Mouse (Mus musculus): ENCODE measurements around the gene Lnpep. TPM values are rescaled to one million over a fixed set of nuclear protein-coding genes. Genes with fewer than 3 reads are reported as not detected.

Lnpep gene
- polyA plus RNA-seq, 1 experiment from 2014 or later: 8.7 TPM

DNA sequence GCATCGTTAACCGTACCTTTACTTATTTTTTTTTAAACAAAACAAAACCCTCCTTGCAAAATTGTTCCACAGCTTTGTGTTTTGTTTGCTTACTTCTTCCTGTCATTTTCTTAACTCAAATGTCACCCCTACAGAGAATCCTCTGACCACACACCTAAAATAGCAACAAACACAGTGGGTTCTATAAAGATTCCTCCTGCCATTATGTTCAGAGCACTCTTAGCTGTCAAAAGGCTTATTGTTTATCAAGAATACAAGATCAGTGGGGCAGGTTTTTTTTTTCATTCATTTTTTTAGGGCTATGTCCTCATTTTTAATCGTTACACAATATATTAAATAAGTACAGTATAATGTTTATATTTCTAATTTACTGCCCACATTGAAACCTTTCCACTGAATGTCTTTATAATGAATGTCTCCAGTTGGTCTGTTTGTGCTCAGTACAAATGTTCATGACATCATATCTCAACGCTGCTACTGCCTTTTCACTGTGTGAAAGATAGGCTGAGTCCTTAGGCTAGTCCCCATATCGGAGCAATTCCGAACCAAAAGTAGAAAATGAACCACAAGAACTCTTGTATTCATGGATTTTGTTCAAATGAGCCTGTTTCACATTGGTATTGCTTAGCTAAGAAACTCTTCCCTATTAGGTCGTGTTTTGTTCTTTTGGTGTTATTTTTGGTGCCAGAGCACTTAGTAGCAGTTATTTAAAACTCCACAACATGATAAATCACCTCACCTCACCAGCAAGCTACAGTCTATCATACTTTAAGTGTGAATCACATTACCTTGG is 1.2 kb upstream of the Lnpep start:
- Histone ChIP-seq H3K4me3 (peak overlapping the region; percentile 94), H3K27ac (replicated peaks) (peak overlapping the region; percentile 100), H3K27me3 (no peaks in the 10 kb centered on the region), H3K4me2 (peak overlapping the region; percentile 75), H3K9me3 (0 out of 2 replicates have a peak, but pooled peaks cover 3% of the 10 kb centered on the region), H3K4me1 (replicated peaks) (peaks cover 29% of the 10 kb centered on the region), H3K9ac (peak overlapping the region; percentile 96), H3K36me3 (no peaks in the 10 kb centered on the region)
- 46% methylated on average over 7 of the region's 7 CpGs for WGBS
- no peak for ATAC-seq (ENCODE audit: low read depth)

DNA sequence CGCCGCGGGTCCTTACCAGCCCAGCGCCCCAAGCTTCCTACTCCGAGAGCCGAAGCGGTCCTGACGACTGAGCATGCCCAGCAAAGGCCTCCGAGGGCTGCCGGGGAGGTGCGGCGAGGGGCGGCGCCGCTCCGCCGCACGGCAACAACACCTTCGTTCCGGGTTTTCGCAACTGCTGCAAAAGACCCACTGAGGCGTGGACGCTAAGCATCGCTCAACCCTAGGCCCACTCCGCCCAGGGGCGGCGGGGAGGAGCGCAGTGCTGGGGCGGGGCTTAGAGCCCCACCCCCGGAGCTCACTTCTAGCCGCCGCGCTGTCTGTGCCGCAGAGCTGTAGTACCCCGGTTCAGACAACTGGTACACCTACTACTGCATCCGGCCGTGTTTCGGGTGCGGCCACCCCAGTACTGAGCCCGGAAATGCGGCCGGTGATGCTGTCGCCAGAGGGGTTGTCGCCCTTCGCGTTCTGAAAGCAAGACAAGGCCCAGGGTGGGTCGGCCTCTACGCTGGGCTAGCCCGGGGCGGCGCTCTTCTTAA is 361 bp downstream of the Lnpep start:
- H3K36me3 ChIP-seq: no peaks in the 10 kb centered on the region
- H3K27me3 ChIP-seq: no peaks in the 10 kb centered on the region
- under 1% methylated on average over 51 of the region's 51 CpGs for WGBS
- peak overlapping the region; percentile 100 for H3K27ac ChIP-seq (replicated peaks)
- H3K4me1 ChIP-seq (replicated peaks): peaks cover 29% of the 10 kb centered on the region
- H3K9ac ChIP-seq: peak overlapping the region; percentile 96
- peak overlapping the region; percentile 94 for H3K4me3 ChIP-seq
- 0 out of 2 replicates have a peak, but pooled peaks cover 3% of the 10 kb centered on the region for H3K9me3 ChIP-seq
- ATAC-seq (ENCODE audit: low read depth): peak; percentile 98
- peak overlapping the region; percentile 75 for H3K4me2 ChIP-seq

DNA sequence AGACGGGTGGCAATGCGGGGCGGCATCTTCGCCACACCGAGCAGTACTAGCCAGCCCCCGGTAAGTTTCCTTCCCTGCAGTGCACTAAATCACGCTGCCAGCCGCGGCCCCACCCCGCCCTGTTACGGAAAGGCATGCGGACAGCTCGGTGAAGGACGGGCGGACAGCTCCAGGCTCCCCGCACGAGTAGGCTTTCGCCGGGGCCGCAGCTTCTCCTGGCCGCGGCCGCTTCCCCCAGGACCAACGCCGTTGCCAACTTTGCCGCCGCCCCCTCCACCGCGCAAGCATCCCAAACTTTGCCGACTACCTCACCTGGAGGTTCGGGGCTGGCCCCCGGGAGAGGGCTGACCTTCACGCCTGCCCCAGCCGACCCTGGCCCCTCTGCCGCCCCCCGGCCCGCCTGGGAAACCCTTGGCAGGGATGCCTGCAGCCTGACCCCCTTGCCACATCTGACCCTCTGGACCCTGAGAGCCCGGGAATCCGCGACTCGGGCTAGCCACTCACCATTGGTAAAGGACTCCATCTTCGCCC is 895 bp downstream of the Lnpep start:
- peak overlapping the region; percentile 94 for H3K4me3 ChIP-seq
- H3K9me3 ChIP-seq: 0 out of 2 replicates have a peak, but pooled peaks cover 3% of the 10 kb centered on the region
- H3K27me3 ChIP-seq: no peaks in the 10 kb centered on the region
- H3K9ac ChIP-seq: peak overlapping the region; percentile 96
- peak overlapping the region; percentile 75 for H3K4me2 ChIP-seq
- WGBS: under 1% methylated on average over 40 of the region's 42 CpGs
- H3K27ac ChIP-seq (replicated peaks): peak overlapping the region; percentile 100
- no peaks in the 10 kb centered on the region for H3K36me3 ChIP-seq
- peak; percentile 20 for ATAC-seq (ENCODE audit: low read depth)
- peaks cover 29% of the 10 kb centered on the region for H3K4me1 ChIP-seq (replicated peaks)

DNA sequence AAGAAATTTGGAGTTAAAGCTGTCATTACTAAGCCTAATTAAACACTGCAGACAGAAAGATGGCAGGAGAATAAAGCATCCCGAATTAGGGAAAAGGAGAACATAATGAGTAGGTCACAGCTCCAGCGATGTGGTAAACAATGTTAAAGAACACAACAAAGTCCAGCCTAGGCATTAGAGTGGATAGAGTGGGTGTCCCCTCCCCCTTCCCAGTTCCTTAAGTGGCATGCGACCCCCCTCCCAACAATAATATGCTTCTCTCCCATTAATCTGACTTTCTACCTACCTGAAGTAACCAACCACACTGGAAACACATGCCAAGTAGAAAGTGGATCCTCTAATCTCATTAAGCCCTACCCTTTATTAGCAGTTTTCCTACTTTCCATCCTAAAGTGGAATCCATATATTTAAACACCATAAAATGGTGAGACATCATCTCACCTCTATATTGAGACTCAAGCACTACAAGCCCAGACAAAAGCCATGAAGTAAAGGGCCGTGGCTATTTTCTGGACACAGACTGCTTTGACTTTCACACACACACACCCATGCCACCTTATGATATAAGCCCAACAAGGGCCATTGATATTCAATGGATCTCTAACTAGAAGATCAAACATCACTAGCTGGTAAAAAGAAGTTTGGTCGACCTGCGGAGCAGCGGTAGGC is 1.5 kb downstream of the Lnpep start:
- Histone ChIP-seq H3K27me3 (no peaks in the 10 kb centered on the region), H3K9ac (peak overlapping the region; percentile 96), H3K4me1 (replicated peaks) (peaks cover 33% of the 10 kb centered on the region), H3K27ac (replicated peaks) (peak overlapping the region; percentile 100), H3K4me2 (peak overlapping the region; percentile 75), H3K9me3 (no peaks in the 10 kb centered on the region), H3K36me3 (no peaks in the 10 kb centered on the region), H3K4me3 (peak overlapping the region; percentile 94)
- 5% methylated on average over 7 of the region's 7 CpGs for whole genome bisulfite sequencing
- ATAC-seq (ENCODE audit: low read depth): no peak

DNA sequence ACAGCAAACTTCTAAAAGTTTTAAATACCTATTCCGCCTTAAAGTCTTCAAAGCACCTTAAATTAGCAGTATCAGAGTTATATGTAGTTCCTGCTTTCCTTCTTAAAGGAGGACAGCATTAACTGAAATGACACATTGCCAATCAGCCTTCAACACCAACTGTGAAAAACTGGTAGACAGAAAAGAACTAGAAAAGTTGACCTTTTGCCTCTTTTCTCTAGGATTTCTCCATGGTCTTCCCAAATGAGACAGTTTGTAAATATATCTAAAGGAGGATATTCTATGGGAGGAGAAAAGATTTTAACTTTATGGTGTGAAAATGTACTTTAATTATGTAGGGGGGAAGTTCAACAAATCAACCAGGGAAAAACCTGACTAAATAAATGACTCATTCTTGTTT is 2.3 kb downstream of the Lnpep start:
- H3K9ac ChIP-seq: no peak overlapping the region
- no peaks in the 10 kb centered on the region for H3K27me3 ChIP-seq
- H3K4me2 ChIP-seq: peak overlapping the region; percentile 75; the same call in 1 of the 2 replicates
- no peak overlapping the region for H3K4me3 ChIP-seq
- H3K36me3 ChIP-seq: no peaks in the 10 kb centered on the region
- ATAC-seq (ENCODE audit: low read depth): no peak
- no peak overlapping the region for H3K27ac ChIP-seq (replicated peaks)
- peaks cover 37% of the 10 kb centered on the region for H3K4me1 ChIP-seq (replicated peaks)
- 96% methylated on average over 1 of the region's 1 CpGs for WGBS
- no peaks in the 10 kb centered on the region for H3K9me3 ChIP-seq

DNA sequence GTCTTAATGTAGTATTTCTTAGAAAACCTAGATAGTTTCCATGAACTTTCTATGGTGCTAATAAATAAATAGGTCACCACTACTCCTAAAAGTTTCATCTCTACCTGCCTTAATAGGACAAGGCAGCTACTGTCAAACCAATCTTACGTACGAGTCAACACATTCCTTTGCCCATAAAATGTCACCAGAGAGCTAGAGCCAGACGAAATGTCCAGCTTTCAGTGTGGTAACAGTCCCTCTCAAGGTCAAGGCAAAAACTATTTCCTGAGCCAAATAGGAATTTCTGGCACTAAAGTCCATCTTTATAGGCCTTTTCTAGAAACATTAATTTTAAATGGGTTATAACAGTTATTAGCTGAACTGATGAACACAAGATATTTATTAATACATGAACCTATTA is 3.3 kb downstream of the Lnpep start:
- Histone ChIP-seq H3K4me3 (no peak overlapping the region), H3K36me3 (no peaks in the 10 kb centered on the region), H3K4me2 (no peak overlapping the region), H3K27me3 (no peaks in the 10 kb centered on the region), H3K27ac (replicated peaks) (no peak overlapping the region), H3K4me1 (replicated peaks) (peaks cover 37% of the 10 kb centered on the region), H3K9ac (no peak overlapping the region), H3K9me3 (no peaks in the 10 kb centered on the region)
- ATAC-seq (ENCODE audit: low read depth): no peak
- WGBS: 74% methylated on average over 3 of the region's 3 CpGs

DNA sequence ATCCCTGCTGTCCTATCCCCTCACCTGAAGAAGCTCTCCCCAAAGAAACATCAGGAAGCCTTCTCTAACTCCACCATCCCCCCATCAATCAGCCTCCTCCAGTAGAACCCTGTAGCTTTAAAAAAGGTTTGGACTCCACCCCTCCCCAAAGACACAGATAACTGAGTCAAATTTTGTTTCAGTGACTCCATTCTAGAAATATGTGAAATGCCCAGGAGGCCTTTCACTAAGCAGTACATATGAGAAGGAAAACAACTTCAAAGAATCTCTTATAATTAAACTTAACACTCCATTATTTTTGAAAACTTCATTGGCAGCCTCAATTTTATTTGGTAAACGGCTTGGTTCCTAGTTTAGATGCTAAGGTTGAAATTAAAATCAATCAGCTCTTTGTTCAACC is 6.4 kb downstream of the Lnpep start:
- H3K9me3 ChIP-seq: no peaks in the 10 kb centered on the region
- no peak overlapping the region for H3K27ac ChIP-seq (replicated peaks)
- no peak for ATAC-seq (ENCODE audit: low read depth)
- H3K4me3 ChIP-seq: no peak overlapping the region
- 85% methylated on average over 1 of the region's 1 CpGs for WGBS
- H3K9ac ChIP-seq: no peak overlapping the region
- no peaks in the 10 kb centered on the region for H3K27me3 ChIP-seq
- H3K36me3 ChIP-seq: no peaks in the 10 kb centered on the region
- H3K4me2 ChIP-seq: no peak overlapping the region
- peaks cover 25% of the 10 kb centered on the region for H3K4me1 ChIP-seq (replicated peaks)

DNA sequence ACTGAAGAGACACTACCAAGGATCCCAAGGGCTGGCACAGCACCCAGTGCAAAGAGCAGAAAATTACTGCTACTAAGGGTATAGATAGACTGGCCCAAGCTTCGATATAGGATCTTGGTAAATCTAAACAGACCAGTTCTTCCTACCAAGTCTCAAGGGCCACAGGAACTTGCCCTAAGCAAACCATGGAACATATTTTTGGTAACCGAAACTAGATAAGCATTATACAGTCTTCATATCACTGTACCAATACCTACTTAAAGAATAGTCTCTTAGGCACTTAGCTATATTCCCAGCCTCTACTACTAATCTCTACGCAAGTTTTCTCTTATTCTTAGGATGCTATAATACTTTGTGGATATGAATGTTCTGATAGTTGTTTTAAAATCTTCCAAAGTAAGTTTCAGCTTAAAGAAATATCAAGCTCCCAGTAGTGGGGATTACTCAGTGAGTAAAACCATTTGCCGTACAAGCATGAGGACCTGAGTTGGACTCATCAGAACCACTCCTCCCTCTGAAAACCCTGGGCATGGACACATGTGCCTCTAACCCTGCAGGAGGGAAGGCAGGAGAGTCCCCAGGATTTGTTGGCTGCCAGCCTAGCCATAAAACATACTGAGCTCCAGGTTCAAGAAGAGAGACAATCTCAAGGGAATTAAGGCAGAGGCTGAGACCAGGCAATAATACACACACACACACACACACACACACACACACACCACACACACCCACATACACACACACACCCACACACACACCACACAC is 7.2 kb downstream of the Lnpep start:
- H3K4me1 ChIP-seq (replicated peaks): peaks cover 20% of the 10 kb centered on the region
- H3K27me3 ChIP-seq: no peaks in the 10 kb centered on the region
- H3K4me3 ChIP-seq: no peak overlapping the region
- WGBS: 89% methylated on average over 4 of the region's 4 CpGs
- no peaks in the 10 kb centered on the region for H3K9me3 ChIP-seq
- no peak overlapping the region for H3K27ac ChIP-seq (replicated peaks)
- no peak overlapping the region for H3K9ac ChIP-seq
- no peak overlapping the region for H3K4me2 ChIP-seq
- ATAC-seq (ENCODE audit: low read depth): no peak
- no peaks in the 10 kb centered on the region for H3K36me3 ChIP-seq

DNA sequence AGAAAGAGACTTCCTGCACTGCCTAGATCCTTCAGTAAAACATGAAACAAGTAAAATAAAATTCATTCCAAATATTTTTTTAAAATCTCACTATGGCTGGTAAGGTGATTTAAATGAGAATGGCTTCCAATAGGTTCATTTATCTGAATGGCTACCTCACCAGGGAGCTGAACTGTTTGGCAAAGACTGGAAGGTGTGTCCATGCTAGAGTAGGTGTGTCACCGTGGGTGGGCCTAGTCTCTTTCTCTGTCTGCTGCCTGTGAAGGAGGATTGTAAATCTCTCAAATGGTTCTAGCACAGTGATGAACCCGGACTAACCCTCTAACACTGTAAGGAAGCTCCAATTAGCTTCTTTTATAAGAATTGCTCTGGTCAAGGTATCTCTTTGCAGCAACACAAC is 12.5 kb downstream of the Lnpep start:
- ATAC-seq (ENCODE audit: low read depth): no peak

DNA sequence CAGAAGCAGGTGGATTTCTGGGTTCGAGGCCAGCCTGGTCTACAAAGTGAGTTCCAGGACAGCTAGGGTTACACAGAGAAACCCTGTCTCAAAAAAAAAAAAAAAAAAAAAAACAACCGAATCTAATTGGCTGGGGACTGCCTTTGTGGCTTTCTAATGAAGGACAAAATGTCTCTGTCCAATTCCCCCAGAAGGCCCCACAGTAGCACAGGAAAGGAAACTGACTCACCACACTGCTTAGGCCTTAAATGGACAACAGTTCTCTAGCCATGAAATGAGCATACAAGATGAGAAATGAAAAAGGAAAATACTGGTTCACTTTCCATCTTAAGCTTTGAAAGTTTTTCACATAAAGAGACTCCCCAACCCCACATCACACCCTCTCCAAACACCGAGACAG is 15.3 kb downstream of the Lnpep start:
- Histone ChIP-seq H3K4me2 (no peak overlapping the region), H3K27ac (replicated peaks) (no peak overlapping the region), H3K4me1 (replicated peaks) (peaks cover 10% of the 10 kb centered on the region), H3K27me3 (no peaks in the 10 kb centered on the region), H3K4me3 (no peak overlapping the region), H3K9ac (no peak overlapping the region), H3K9me3 (no peaks in the 10 kb centered on the region), H3K36me3 (no peaks in the 10 kb centered on the region)
- ATAC-seq (ENCODE audit: low read depth): no peak
- WGBS: 68% methylated on average over 3 of the region's 3 CpGs

More for the DNA sequence above, 12.5 kb downstream of the Lnpep start:
- Histone ChIP-seq H3K27ac (replicated peaks) (no peak overlapping the region), H3K9ac (no peak overlapping the region), H3K4me3 (no peak overlapping the region), H3K9me3 (no peaks in the 10 kb centered on the region), H3K36me3 (no peaks in the 10 kb centered on the region), H3K27me3 (no peaks in the 10 kb centered on the region), H3K4me1 (replicated peaks) (peaks cover 10% of the 10 kb centered on the region), H3K4me2 (no peak overlapping the region)
- 41% methylated on average over 2 of the region's 2 CpGs for WGBS

DNA sequence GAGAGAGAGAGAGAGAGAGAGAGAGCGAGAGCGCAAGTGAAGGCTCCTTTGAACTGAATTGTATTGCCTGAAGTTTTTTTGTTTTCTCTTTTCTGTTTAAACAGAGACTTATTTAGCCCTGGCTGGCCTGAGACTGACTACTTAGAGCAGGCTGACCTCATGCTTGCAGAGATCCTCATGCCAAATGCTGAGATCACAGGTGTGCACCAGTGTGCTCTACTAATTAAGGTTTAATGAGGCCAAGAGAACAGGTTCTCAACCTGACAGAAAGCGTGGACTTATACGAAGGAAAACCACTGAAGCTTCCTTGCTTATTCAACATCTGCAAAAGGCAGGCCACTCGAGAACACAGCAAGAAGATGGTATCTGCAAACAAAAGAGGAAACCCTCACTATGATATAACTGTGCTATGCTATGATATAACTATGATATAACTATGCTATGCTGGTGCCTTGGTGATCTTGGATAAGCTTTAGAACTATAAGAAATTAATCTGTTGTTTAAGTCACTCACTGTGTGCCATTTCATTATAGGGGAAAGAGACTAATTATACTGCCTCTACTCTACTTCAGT is 16.3 kb downstream of the Lnpep start:
- no peak overlapping the region for H3K4me2 ChIP-seq
- no peak overlapping the region for H3K9ac ChIP-seq
- no peaks in the 10 kb centered on the region for H3K36me3 ChIP-seq
- no peaks in the 10 kb centered on the region for H3K27me3 ChIP-seq
- H3K9me3 ChIP-seq: no peaks in the 10 kb centered on the region
- WGBS: 68% methylated on average over 5 of the region's 5 CpGs
- ATAC-seq (ENCODE audit: low read depth): no peak
- H3K27ac ChIP-seq (replicated peaks): no peak overlapping the region
- H3K4me1 ChIP-seq (replicated peaks): peaks cover 10% of the 10 kb centered on the region
- H3K4me3 ChIP-seq: no peak overlapping the region

All from neural tube, embryonic 13.5 days (tissue).